Mouse (Mus musculus): ENCODE results near the gene Atp5k. TPM values are rescaled to one million over a fixed set of nuclear protein-coding genes. Genes with fewer than 3 reads are reported as not detected.

Atp5k gene
- total RNA-seq, 2 experiments from 2014 or later = 184 to 214 TPM

DNA sequence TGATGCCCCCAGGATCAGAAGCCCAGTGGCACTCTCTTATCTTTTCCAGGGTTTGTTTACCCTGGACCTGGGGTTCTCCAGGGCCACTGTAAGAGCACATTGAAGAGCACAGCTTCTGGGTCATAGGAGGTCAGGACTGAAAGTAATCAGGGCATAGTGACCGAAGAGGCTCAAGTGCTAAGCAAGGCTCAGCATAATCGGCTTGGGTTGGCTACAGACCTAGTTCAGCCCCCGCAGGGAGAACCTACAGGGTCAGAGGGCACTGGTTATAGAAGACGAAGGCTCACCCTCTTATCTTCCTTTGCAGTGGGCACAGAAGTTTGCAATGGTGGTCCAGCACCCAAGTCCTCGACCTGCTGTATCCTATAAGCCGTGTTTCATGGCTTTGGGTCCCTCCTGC is 3.1 kb downstream of the Atp5k start:
- DNase-seq = no peak
- intact Hi-C loops (cut with DNase I) = no loop called here

DNA sequence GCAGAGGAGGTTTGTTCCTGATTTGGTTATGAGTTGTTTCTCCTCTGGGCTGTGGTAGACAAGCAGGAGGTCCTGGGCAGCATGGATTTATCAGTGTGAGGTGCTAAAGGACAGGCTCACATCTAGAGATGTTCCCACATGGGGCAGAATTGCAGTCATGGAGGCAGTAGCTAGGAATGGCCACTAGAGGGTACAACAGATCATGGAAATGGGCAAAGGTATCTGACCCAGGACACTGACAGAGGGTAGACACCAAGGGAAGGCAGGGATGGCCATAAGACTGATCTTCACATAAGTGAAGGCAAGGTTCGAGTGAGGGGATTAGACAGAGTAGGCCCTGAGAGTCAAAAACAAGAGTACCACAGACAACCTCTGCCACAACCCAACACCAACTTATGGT is 7.1 kb downstream of the Atp5k start:
- intact Hi-C loops (cut with DNase I) = no loop called here
- peak; percentile 34 for DNase-seq

- no peak for DNase-seq
- intact Hi-C loops (cut with DNase I) = no loop called here
Measured at GRCm38 (mm10) chr5:108423427-108423826, 10.8 kb downstream of the Atp5k start.

- intact Hi-C loops (cut with DNase I) = no loop called here
- no peak for DNase-seq
Measured at GRCm38 (mm10) chr5:108422741-108423140, 11.5 kb downstream of the Atp5k start.

- intact Hi-C loops (cut with DNase I) = no loop called here
- no peak for DNase-seq
Measured at GRCm38 (mm10) chr5:108414711-108415110, 19.5 kb downstream of the Atp5k start.

- intact Hi-C loops (cut with DNase I) = no loop called here
- DNase-seq = no peak
Measured at GRCm38 (mm10) chr5:108406977-108407376, 27.3 kb downstream of the Atp5k start.

DNA sequence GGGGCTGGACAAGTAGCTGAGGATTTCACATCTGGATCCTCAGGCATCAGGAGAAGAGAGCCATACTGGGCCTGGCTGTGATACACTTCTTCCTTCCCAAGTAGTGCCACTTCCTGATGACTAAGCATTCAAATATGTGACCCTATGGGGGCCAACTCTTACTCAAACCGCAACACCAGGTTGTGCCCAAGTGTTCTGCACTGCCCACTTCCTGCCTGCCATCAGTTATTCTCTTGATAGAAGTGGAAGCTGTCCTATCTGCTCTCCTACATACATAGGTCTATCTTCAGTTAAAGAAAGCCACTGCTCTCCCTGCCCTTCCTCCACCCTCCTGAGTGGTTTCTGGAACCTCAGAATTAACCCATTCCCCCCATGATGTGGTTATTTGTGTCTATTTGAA is 28.8 kb downstream of the Atp5k start:
- DNase-seq = no peak
- intact Hi-C loops (cut with DNase I) = no loop called here

DNA sequence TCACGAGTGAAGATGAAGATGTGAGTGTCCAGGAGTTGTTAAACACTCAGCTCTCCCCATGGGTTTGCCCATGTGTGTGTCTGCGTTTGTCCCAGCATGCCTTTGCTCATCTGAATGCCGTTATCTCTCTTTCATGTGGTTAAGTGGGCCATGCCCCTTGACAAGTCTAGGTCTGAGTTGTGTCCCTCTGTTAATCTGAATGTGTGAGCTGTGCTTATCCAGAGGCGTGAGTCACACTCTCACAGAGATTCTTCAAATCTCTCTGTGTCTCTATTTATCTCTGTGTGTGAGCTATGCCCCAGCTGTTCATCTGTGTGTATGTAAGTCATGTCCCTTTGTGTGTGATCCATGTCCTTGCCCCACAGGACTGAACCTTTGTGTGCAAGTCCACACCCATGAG is 30.8 kb downstream of the Atp5k start:
- intact Hi-C loops (cut with DNase I) = no loop called here
- DNase-seq = no peak

- intact Hi-C loops (cut with DNase I) = no loop called here
- DNase-seq = no peak
Measured at GRCm38 (mm10) chr5:108389744-108390143, 44.5 kb downstream of the Atp5k start.

GRCm38 (mm10) chr5:108388201-108388600 is 46.0 kb downstream of the Atp5k start, which contains the start of gene Pde6b:
Pde6b (plus strand) TSS chr5:108388391.
- DNase-seq = no peak
- intact Hi-C loops (cut with DNase I) = no loop called here

GRCm38 (mm10) chr5:108386449-108386848 is 47.8 kb downstream of the Atp5k start:
- intact Hi-C loops (cut with DNase I) = no loop called here
- DNase-seq = no peak

DNA sequence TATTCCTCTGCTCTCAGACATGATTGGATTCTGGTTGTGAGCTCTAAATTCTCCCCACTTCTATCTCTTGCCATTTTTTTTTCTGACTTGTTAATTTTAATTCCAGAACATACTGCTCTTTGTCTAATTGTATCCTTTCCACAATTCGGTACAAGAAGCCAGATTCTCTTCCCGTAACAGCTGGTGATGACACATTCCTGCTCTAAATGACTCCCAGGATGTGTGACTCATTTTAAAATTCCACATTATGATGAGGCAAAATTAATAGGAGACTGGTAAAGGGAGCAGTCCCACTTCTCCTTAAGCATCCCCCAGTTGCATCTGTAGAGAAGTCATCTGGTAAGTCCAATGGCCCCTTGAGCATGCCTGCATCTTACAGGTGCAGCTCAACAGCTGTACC is 48.6 kb downstream of the Atp5k start:
- intact Hi-C loops (cut with DNase I) = no loop called here
- no peak for DNase-seq

Other genes with a start within 250 kb of the Atp5k start
- gene Dr1, start 165.6 kb downstream of the Atp5k start, total RNA-seq (2021) = 10 to 100 TPM; 33.1 to 37.3 TPM
- 1 to 10 TPM; 7.1 to 8.0 TPM for gene Pigg, start 121.8 kb downstream of the Atp5k start, total RNA-seq (2021)
- gene Gm42517, start 66.5 kb downstream of the Atp5k start, total RNA-seq (2021) = 10 to 100 TPM; 36.1 to 41.3 TPM
- not detected for gene Pde6b, start 46.1 kb downstream of the Atp5k start, total RNA-seq (2021)
- under 1 TPM; 0.20 to 0.32 TPM for gene Mfsd7a, start 14.4 kb upstream of the Atp5k start, total RNA-seq (2021)
- gene Pcgf3, start 26.8 kb upstream of the Atp5k start, total RNA-seq (2021) = 10 to 100 TPM; 82.2 to 94.3 TPM
- gene Cplx1, start 115.6 kb upstream of the Atp5k start, total RNA-seq (2021) = 100 to 1,000 TPM; 190 to 193 TPM
- gene Gak, start 195.3 kb upstream of the Atp5k start, total RNA-seq (2021) = 10 to 100 TPM; 72.0 to 78.4 TPM
- 10 to 100 TPM; 24.3 to 25.3 TPM for gene Tmem175, start 195.3 kb upstream of the Atp5k start, total RNA-seq (2021)
- 1 to 10 TPM; 9.8 to 9.9 TPM for gene Idua, start 225.9 kb upstream of the Atp5k start, total RNA-seq (2021)
- 10 to 100 TPM; 55.4 to 68.1 TPM for gene Dgkq, start 235.2 kb upstream of the Atp5k start, total RNA-seq (2021)
- 1 to 10 TPM; 3.8 to 4.2 TPM for gene Slc26a1, start 241.1 kb upstream of the Atp5k start, total RNA-seq (2021)

Data from left cerebral cortex, postnatal 4 days (tissue).